Mouse (Mus musculus): ENCODE data around the gene Slc27a4.

The Slc27a4 gene

DNA sequence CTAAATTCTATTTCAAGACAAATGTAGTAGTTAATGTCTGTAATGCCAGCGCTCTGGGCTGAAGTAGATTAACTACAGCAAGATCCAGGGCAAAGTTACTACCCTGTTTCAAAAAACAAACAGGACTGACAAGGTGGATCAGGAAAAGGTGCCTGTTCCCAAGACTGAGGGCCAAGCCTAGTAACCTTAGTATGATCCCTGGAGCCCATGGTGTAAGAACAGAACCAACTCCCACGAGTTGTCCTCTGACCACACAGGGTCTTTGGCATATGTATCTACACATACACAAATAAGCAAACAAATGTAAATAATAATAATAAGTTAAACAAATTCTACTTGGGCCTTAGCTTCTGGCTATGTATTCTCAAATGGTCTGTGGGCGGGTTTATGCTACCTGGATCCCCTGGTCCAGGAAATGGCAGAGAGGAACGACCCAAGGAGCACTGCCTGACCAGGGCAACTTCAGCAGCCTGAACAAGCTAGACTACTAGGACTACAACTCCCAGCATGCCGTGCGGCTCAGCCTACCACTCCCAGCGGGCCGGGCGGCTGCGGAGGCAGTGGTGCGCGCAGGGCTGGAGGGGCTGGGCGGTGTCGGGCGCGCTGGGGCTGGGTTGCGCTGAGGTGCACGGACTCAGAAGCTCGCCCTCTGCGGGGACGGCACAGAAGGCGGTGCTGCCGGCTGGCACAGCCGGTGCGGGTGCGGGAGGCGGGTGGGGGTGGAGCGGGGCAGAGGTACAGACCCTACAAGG is at the start of gene Slc27a4:
Slc27a4 (plus strand) TSS at position 560 of the 752 bp plus-strand sequence.
- TF ChIP-seq GATA4 (IDR thresholded peaks at IDR 0.05; ENCODE audit: insufficient replicate concordance, low read length): no peak

DNA sequence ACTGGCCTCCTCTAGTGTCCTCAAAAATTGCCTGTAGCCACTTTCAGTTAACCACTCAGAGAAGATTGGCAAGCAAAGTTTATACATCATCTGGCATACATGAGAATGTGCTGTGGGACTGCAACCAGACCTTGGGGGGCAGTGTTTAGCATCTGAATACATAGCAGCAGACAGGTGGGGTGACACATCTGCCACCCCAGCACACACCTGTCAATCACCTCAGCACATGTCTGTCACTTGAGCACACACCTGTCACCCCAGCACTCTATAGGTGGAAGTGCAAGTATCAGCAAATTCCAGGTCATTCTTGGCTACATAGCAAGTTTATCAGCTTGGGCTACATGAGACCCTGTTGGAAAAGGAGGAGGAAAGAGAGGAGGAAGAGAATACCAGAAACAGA is 46.7 kb upstream of the Slc27a4 start:
- TF ChIP-seq GATA4 (IDR thresholded peaks at IDR 0.05; ENCODE audit: insufficient replicate concordance, low read length): no peak

DNA sequence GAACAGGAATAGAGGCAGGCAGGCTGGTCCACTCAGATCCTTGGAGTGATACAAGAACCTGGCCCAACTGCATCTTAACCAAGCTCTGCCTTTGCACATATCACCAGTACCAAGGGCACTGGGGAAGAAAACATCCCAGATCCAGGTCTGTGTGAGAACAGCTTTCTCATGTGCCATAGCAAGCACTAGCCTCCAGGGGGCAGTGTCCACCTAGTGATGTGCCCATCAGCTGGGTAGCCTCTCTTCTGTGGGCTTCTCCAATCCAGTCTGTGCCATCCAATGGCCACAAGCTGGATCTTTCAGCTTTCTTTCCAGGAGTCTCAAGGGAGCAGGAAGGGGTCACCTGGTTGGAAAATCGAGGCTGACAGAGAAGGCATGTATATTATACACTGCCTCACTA is 37.6 kb upstream of the Slc27a4 start:
- no peak for TF ChIP-seq GATA4 (IDR thresholded peaks at IDR 0.05; ENCODE audit: insufficient replicate concordance, low read length)

DNA sequence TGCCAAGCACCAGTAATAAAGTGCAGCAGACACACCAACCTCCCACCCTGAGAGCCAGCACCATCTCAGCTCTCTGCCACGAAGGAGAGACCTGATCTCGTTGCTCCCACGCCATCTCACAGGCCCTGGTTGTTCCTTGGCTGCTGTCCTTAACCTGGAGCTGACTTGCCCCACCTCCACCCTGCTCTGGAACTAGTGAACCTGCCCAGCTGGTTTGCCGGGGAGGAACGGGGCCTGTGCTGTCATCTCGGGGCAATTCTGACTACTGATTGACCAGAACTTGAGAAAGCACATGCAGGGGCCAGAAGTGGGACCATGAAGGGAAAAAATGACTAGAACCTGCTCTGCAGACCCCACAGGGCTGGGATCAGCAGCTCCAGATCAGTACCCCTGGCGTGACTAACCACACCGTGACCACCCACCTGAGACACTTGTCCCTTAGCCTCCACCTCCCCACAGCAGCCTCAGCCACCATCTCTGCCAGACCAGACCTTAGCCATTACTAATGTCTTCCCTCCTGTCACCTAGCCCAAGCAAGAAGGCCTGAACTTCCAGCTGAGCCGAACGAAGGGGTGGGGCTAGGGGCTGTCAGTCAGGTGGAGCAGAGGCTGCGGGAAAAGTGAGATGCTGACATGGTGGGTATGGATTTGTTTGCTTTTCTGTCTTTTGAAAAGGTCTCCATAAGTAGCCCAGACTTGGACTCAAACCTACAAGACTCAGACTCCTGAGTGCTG is 34.3 kb upstream of the Slc27a4 start:
- TF ChIP-seq GATA4 (IDR thresholded peaks at IDR 0.05; ENCODE audit: insufficient replicate concordance, low read length): no peak

DNA sequence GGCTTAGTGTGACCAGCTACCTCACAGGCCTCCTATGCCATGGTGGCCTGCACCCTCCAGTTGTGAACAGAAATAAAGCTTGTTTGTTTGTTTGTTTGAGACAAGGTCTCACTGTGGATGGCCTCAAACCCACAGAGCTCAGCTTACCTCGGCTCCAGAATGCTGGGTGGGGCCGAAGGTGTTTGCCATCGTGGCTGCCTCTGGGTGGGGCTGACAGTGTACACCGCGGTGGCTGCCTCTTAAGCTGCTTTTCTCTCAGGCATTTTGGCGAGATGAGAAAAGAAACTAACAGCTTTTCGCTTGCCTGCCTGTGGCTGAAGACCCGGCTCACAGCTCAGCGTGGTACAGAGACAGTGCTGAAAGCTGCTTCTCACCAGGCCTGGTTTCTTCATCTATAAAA is 33.5 kb upstream of the Slc27a4 start:
- TF ChIP-seq GATA4 (IDR thresholded peaks at IDR 0.05; ENCODE audit: insufficient replicate concordance, low read length): no peak

DNA sequence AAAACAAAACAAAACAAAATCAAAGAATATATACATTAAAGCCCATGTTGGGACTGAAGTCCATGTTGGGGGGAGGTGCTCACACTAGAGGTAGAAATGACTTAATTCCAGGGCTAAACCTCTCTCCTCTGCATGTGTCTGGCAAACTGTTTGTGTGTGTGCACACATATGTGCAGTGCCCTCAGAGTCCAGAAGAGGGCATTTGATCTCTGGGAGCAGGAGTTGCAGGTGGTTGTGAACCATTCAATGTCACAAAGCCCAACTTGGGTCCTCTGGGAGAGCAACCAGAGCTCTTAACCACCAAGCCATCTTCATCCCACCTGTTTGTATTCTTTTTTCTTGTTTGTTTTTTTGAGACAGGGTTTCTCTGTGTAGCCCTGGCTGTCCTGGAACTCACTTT is 32.3 kb upstream of the Slc27a4 start:
- no peak for TF ChIP-seq GATA4 (IDR thresholded peaks at IDR 0.05; ENCODE audit: insufficient replicate concordance, low read length)

DNA sequence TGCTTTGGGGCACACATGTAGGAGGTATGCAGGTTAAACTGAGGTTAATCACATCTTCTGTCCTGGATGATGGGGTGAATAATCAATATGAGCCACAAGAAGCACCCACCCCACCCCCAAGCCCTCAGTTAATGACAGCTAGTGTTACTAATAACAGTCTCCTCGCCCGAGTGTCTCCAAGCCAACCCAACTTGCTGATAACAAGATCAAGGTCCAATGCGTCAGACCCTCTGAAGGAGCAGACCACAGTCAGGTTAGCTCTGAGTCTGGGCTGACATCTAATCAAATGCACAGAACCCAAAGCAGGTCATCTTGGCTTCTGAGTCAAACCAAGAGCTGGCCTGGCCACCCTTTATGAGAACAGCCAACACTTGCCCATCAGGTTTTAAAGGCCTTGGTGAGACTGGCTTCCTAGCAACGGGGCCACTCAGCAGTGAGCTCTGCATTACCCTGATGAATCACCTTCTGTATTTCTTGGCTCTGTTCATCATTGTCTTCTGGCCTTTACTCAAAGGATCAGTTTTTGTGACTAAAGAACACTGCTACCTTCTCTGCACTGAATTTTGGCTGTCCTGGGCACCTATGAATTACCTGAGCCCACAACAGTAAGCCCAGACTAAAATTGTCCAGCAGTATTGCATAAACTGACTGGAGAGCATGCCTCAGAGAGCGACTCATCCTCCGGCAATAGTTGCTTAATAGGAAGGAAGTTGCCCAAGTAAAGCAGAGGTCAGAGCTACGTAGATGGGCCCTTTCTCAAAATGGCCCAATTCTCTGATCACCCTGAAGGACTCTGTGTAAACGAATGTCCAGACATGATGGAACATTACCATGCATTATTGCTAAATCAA is 30.6 kb upstream of the Slc27a4 start:
- no peak for TF ChIP-seq GATA4 (IDR thresholded peaks at IDR 0.05; ENCODE audit: insufficient replicate concordance, low read length)

DNA sequence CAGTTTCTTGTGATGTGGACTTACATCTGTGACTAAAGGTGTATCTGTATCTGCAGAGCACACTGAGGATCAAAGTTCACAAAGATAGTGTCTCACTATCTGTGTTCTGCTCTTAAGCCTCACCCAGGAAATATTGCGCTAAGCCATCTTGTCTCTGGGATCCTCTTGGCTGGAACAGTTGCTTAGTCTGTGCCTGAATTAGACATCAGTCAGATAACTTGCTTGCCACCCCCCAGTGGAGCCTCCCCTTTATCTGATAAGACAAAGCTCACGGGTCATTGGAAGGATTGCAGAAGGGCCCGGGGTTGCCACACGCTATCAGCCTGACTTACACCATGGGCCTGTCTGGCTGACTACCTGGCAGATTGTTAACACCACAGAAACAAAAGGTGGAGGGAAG is 29.1 kb upstream of the Slc27a4 start:
- peak; percentile 62; the same call in 1 of the 2 replicates for TF ChIP-seq GATA4 (IDR thresholded peaks at IDR 0.05; ENCODE audit: insufficient replicate concordance, low read length)

DNA sequence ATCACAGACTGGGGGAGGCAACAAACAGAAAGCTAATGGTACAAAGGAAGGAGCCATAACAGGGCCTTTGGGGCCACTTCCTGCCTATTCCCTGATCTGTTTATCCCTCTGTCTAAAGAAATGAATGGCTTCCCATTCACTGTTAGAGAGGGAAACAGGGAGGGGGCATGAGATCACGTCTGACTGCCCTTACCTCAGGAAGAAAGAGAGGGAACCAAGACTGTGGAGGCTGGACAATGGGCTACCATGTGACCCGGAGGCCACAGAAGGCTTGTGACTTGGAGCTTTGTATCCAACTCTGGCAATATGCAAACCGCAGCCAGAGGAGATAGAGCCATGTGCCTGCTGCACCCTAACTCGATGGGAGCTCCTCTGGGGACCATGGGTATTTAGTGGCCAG is 18.1 kb upstream of the Slc27a4 start:
- no peak for TF ChIP-seq GATA4 (IDR thresholded peaks at IDR 0.05; ENCODE audit: insufficient replicate concordance, low read length)

DNA sequence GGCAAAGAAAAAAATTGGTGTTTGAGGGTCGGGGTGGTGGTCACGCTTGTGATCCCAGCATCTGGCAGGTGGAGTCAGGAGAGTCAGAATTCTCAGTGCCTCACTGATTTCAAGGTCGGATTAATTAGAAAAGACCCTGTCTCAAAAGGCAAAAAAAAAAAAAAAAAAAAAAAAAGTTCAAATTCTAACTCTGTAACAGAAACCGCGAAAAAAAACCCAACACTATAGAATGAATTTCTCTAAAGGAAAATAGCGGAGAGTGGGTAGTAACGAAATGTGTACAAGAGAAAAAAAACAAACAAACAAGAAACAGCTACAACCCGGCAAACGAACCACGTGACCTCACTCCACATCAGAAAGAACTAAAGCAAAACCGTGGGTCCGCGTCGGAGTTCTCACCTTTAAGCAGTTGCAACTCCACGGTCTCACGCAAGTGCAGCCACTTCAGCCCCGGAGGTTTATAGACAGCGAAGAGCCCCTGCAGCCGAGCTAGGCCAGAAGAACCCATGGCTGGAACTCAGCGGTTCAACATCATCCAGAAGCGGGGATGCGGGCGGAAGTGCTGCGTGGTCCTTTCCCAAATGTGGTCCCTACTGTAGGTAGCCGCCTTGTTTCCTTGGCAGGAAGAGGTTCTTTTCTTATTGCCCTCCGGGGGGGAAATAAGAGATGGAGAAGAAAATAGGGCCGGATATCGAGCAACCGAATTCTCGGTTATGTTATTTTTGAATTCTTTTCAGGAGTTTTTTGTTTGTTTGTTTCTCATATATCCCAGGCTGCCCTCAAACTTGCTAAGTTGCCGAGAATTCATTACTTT is 15.1 kb upstream of the Slc27a4 start, which contains the start of gene Coq4:
Coq4 (plus strand) TSS at position 390 of the 814 bp plus-strand sequence.
- TF ChIP-seq GATA4 (IDR thresholded peaks at IDR 0.05; ENCODE audit: insufficient replicate concordance, low read length): no peak

DNA sequence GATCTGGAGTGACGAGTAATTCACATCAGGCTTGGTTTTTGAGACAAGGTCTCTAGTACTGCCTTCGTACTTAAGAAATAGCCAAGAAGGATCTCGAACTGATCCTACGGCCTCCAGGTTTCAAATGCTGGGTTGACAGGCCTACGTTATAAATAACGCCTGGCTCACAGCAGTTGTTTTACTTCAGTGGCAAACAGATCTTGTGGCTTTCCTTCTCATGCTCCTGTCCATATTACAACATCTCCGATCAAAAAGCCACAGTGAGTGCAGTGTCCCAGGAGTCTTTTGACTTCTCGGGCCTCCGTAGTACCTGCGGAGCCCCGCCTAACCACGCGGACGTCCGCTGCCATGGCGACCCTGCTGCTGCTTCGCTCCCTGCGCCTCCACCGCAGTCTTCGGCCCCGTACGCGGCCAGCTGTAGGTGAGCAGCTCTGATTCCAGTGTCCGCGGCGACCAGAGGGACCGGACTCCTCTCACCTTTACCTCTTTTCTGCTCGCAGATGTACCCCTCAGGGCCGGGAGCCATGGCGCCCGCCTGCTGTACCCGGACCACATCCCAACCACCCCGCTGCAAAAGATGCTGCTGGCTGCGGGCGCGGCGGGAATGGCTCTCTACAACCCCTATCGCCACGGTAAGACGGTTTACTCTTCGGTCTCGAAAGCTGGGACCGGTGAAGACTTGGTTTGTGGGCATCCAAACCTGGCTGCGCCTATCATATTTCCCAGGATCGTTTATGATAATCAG is 14.3 kb upstream of the Slc27a4 start, which contains the start of gene Trub2:
Trub2 (minus strand) TSS at position 566 of the 745 bp plus-strand sequence.
- TF ChIP-seq GATA4 (IDR thresholded peaks at IDR 0.05; ENCODE audit: insufficient replicate concordance, low read length): no peak

DNA sequence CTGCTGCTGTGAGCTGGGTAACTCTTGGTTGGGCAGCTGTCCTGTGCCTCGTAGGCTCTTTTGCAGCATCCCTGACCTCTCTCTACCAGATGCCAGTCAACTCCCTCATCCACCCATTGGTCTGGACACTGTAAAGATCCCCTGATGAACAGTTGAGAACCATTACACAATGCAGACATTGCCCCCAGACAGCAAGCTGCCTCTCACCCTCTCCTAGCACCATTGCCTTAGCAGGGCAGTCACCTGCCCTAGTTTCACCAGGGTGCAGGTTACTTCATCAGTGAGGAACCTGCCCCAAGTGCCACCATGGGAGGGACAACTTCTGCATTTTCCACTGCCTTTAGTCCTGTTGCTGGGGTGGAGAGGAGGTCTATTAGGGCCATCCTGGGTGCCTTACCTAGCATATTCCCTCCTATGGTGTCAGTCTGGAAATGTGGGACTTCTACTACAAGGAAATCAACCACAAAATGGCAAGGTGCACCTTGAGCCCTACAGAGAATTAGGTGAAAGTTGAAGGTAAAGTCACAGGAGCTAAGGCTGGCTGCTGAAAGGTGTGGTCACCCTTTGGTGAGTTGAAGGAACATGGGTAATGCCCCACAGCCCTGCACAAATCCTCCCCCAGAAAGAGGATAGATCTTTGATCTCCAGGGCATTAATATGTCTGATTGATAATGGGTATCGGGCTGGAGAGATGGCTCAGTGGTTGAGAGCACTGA is 9.5 kb upstream of the Slc27a4 start:
- TF ChIP-seq GATA4 (IDR thresholded peaks at IDR 0.05; ENCODE audit: insufficient replicate concordance, low read length): no peak

DNA sequence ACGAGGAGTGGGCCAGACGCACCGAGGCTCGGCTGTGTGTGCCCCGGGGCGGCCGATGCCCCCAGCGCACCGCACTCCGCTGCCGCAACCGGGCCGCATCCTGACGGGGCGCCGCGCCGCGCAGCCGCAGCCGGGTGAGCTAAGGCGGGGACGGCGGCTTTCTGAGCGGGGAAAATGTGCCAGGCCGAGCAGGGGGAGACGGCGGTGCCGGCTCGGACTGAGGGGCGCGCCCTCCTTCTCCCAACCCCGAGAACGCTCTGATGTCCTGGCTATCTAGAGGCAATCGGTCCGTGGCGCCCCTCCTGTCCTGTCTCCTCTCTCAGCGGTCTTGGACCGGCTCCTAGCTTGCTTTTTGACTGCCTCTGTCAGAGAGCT is 380 bp downstream of the Slc27a4 start:
- no peak for TF ChIP-seq GATA4 (IDR thresholded peaks at IDR 0.05; ENCODE audit: insufficient replicate concordance, low read length)

Data from liver, adult (tissue).